Mouse (Mus musculus) kidney, embryonic 14.5 days (tissue): ENCODE results near the gene Crybg1. TPM values are rescaled to one million over a fixed set of nuclear protein-coding genes. Genes with fewer than 3 reads are reported as not detected.
A peak's percentile ranks its signal among the peaks of the same experiment; 100 is the strongest.

Source experiments
- ATAC-seq: fragments of 200-750 bp; cut with Nextera tagmentation; 2 replicates; pipeline ENCODE4 v1.8.0; 2017; ENCODE audit warnings: moderate number of reproducible peaks, mild to moderate bottlenecking, moderate TSS enrichment, moderate library complexity; ENCODE audit not compliant: low FRiP score, low TSS enrichment
- H3K27ac ChIP-seq: fragments of 300-500 bp; sonication (generic); 2 replicates; pipeline ENCODE4 v1.5.1; 2014; ENCODE audit warnings: low read depth, mild to moderate bottlenecking, low read length, moderate library complexity, mixed read lengths
- H3K27me3 ChIP-seq: fragments of 300-500 bp; sonication (generic); 2 replicates; pipeline ENCODE4 v1.6.1; 2014; ENCODE audit warnings: mild to moderate bottlenecking, low read length; ENCODE audit not compliant: control insufficient read depth, insufficient read depth
- H3K36me3 ChIP-seq: fragments of 300-500 bp; sonication (generic); 2 replicates; pipeline ENCODE4 v1.6.1; 2014; ENCODE audit warnings: low read length, mixed read lengths; ENCODE audit not compliant: control insufficient read depth, insufficient read depth
- H3K4me1 ChIP-seq: fragments of 300-500 bp; sonication (generic); 2 replicates; pipeline ENCODE4 v1.6.1; 2014; ENCODE audit warnings: low read length, mixed read lengths; ENCODE audit not compliant: control insufficient read depth, insufficient read depth
- H3K4me2 ChIP-seq: fragments of 300-500 bp; sonication (generic); replicated peaks from 2 replicates; pipeline ENCODE4 v1.6.1; 2014; ENCODE audit warnings: low read depth, mild to moderate bottlenecking, low read length
- H3K4me3 ChIP-seq: fragments of 300-500 bp; sonication (generic); 2 replicates; pipeline ENCODE4 v1.5.1; 2014; ENCODE audit warnings: mild to moderate bottlenecking, low read length
- H3K9ac ChIP-seq: fragments of 300-500 bp; sonication (generic); 2 replicates; pipeline ENCODE4 v1.6.1; 2014; ENCODE audit warnings: low read depth, mild to moderate bottlenecking, low read length, moderate library complexity
- H3K9me3 ChIP-seq: fragments of 300-500 bp; sonication (generic); 2 replicates; pipeline ENCODE4 v1.6.1; 2016; ENCODE audit warnings: low read length; ENCODE audit not compliant: control insufficient read depth
- WGBS: fragments of 180-500 bp; shearing (Covaris S2); extraction: QIAGEN DNeasy Blood & Tissue Kit; methylation state at CpG from one replicate; pipeline ENCODE4 v1.1.7; 2014; 5-methylcytosine and 5-hydroxymethylcytosine counted together
- polyA plus RNA-seq: library from polyadenylated mRNA; unstranded; fragments of >200 nt; fragmentation: Nextera tagmentation; extraction: Ambion mirVana; gene quantifications from 2 replicates; pipeline ENCODE4 v1.2.1, GENCODE M21; 2014

Gene Crybg1
- polyA plus RNA-seq, 1 experiment from 2014 or later, result 5.0 TPM

DNA sequence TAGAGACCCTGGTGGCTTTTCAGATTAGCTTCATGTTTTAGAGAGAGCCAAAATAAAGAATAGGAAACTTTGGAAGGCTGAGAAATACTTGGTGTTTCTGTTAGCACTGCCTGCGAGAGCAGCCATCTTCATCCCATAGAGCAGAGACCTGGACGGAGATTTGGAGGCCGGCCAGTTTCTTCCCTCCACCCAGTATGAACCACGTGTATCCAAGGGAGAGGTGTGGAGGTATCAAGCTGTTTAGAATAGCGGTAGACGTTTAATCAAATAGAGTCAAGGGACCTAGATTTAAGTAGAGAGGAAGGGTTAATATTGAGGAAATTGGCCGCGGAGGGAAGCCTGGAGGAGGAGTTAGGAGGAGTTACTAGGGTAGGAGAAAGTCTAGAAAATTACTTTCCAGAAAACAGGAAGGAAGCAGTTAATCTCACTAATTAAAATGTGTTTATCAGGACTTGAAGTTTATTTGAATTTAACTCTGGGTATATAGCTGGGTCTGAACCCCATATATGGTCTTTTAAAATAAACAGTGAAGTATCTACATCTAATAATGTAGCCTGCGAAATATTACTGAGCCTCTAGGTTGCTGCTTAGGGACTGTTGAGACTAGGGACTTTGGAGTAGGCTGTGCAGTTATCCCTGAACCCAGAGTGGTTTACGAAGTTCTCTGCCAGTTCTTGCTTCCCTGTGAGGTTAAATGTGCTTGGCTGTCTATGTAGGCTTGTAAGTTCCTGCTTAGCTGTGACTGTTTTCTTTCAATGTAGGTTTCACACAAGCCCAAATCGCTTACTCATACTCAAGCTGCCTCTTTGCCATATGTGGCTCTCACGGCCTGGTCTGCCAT is 238.4 kb downstream of the Crybg1 start:
- Histone ChIP-seq H3K4me3 (no peak overlapping the region), H3K9me3 (no peaks in the 10 kb centered on the region), H3K36me3 (peaks cover 3% of the 10 kb centered on the region; the same call in 1 of the 2 replicates), H3K27me3 (no peaks in the 10 kb centered on the region), H3K9ac (no peak overlapping the region), H3K4me2 (no peak overlapping the region), H3K27ac (no peak overlapping the region), H3K4me1 (no peaks in the 10 kb centered on the region)
- 83% methylated on average over 12 of the region's 12 CpGs for WGBS
- ATAC-seq, result no peak

DNA sequence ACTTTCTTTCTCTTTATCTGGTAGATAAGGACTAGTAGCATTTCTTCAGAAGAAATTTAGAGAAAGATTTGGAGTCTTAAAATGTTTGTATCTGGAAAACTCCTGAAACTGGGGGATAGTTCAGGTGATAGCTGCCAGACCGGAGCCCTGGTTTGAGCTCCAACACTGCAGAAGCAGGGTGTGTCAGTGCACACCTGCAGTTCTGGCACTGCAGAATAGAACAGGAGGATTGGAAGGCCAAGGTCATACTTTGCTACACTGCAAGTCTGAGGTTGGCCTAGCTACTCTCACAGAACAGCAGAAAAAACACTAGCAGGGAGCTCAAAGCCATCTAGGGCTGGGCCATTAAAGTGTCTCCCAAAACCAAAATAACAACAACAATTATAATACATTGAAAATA is 244.1 kb downstream of the Crybg1 start:
- Histone ChIP-seq H3K9me3 (no peaks in the 10 kb centered on the region), H3K27ac (no peak overlapping the region), H3K36me3 (no peaks in the 10 kb centered on the region), H3K27me3 (no peaks in the 10 kb centered on the region), H3K9ac (no peak overlapping the region), H3K4me1 (peaks cover 13% of the 10 kb centered on the region), H3K4me3 (no peak overlapping the region), H3K4me2 (no peak overlapping the region)
- no peak for ATAC-seq
- 82% methylated on average over 1 of the region's 1 CpGs for WGBS

DNA sequence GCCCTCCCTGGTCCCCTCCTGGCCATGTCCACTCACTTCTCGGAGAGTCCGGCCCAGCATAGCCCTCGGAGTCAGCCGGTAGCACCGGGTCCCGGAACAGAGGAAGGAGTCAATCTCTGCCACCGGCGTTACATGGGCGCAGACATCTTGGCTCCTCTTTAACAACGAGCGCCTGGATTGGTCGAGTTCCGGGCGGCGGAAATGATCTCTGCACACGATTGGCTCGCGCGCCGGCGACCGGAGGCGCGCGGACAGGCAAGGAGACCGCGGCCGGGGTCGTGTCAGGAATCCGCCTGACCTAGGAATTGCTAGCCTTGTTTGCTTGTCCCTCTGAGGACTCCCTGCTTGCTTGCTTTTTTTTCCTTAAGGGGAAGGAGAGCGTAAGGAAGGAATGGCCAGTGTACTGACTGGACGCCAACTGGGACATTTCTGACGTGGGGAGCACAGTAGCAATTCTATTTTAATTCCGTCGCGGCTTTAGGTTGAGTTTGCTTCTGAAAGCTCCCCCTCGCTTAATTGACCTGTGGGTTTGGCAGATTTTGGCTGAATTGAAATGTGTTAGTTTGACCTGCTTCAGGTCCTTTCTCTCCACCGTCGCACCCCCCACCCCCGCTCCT is 247.0 kb downstream of the Crybg1 start, which contains the start of the genes Qrsl1 and Rtn4ip1:
Gene Qrsl1 (minus strand): TSS at position 168 of the 617 bp plus-strand sequence.
Gene Rtn4ip1 (plus strand): TSS at position 230 of the 617 bp plus-strand sequence.
- H3K9ac ChIP-seq, result peak within 1 kb of the TSS; percentile 74
- peak; percentile 98 for ATAC-seq
- H3K9me3 ChIP-seq, result no peaks in the 10 kb centered on the region
- WGBS, result 1% methylated on average over 40 of the region's 40 CpGs
- peaks cover 13% of the 10 kb centered on the region for H3K4me1 ChIP-seq
- no peaks in the 10 kb centered on the region for H3K27me3 ChIP-seq
- H3K4me2 ChIP-seq, result peak within 1 kb of the TSS; percentile 65
- H3K36me3 ChIP-seq, result no peaks in the 10 kb centered on the region
- peak within 1 kb of the TSS; percentile 80; the same call in 1 of the 2 replicates for H3K27ac ChIP-seq
- peak within 1 kb of the TSS; percentile 86 for H3K4me3 ChIP-seq

DNA sequence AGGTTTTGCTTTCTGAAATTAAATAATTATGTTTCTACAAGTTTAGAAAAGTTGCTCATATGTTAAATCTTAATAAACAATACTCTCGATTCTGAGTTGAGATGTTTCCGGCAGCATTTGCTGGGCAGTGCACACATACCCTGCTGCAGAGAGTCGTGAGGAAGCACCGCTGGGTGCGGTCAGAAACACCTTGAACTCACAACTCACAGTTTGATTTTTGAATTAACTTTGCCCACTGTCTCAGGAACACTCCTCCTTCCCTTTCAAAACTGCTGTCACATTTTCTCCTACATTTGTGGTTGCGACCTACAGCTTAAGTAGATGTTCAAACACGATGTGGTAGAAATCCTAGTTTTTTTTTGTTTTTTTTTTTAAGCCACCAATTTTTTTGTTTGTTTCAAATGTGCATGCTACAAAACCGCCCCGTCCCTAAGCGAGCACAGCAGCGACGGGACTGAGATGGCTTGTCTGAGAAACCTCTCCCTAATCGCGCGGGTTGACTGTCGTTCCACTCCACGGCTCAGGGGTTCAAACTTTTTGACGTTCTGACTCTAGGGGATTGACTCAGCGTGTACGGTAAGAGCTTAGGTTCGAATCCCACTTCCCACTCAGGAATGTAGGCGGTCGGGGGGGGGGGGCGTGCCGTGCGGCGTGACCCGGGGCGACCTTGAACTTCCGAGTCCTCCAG is 247.6 kb downstream of the Crybg1 start:
- Histone ChIP-seq H3K27ac (peak overlapping the region; percentile 80; the same call in 1 of the 2 replicates), H3K4me2 (peak overlapping the region; percentile 51), H3K36me3 (no peaks in the 10 kb centered on the region), H3K9ac (peak overlapping the region; percentile 74), H3K4me1 (peaks cover 13% of the 10 kb centered on the region), H3K27me3 (no peaks in the 10 kb centered on the region), H3K9me3 (no peaks in the 10 kb centered on the region), H3K4me3 (peak overlapping the region; percentile 86)
- whole genome bisulfite sequencing, result 7% methylated on average over 30 of the region's 30 CpGs
- ATAC-seq, result peak; percentile 44; the same call in 1 of the 2 replicates

Other genes starting within 250 kb of the Crybg1 start
- gene Qrsl1, start 247.1 kb downstream of the Crybg1 start, polyA plus RNA-seq, result 26.3 and 33.1 TPM in 2 replicates
- gene Rtn4ip1, start 247.0 kb downstream of the Crybg1 start, polyA plus RNA-seq, result 7.8 and 15.8 TPM in 2 replicates
- gene Atg5, start 119.5 kb upstream of the Crybg1 start, polyA plus RNA-seq, result 50.2 and 56.3 TPM in 2 replicates